Comparison of ENCODE assay signal across 13 mouse cellular contexts in the genomic region with DNA sequence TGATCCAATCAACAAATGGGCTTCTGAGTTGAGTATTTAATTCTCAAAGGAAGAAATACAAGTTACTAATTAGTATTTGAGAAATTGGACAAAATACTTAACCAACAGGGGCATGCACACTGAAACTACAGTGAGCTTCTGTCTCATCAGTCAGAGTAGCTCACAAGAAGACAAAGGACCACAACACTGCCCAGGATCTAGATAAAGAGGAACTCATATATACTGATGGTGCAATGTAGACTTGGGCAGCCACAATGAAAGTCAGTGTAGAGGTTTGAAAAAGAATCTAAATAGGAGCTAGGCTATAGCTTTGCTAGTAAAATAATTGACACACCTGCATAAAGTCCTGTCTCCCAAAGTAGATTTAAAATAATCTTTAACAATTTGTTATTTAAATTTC.
"Had no signal": no experiment of that assay in that cellular context is flagged by ENCODE, and none has a peak within 500 bp of the region (broad histone marks: within the 10 kb centered on the region; RNA-seq: fewer than 3 reads in every experiment).

No protein-coding gene starts in this region.

- DNase-seq: liver, embryonic 13.5 days; liver, postnatal 0 days; lung, adult 2 months; lung, postnatal 10 days; midbrain, embryonic 14.5 days; retina, postnatal 1 day; right cerebral cortex, adult 18-20 months; right cerebral cortex, postnatal 25 days; right cerebral cortex, postnatal 4 days; spleen, adult 18-20 months; thymus, adult 18-20 months; thymus, postnatal 25 days; thymus, postnatal 4 days had no signal

- ATAC-seq: liver, postnatal 0 days had no signal
